Mouse (Mus musculus) left cerebral cortex, postnatal 4 days (tissue): ENCODE data around the gene Polg2. TPM values are rescaled to one million over a fixed set of nuclear protein-coding genes. Genes with fewer than 3 reads are reported as not detected.
"Not testable (repeated sequence)": the region's sequence is repeated elsewhere in the genome, so short reads cannot be mapped to it uniquely, and the experiment has no call there.

Experiments used
- DNase-seq: peaks from one replicate; pipeline ENCODE4 v3.0.0-alpha.2; 2022
- intact Hi-C: fragments of 180-260 bp; cut with DNase I; formaldehyde crosslinking; loops from one replicate; pipeline ENCODE4 v1.15.1; 2025
- total RNA-seq, 2 experiments: library from RNA; stranded (reverse); gene quantifications; 2 replicates each; pipeline ENCODE4 v1.2.3; 2021

Polg2 gene
- total RNA-seq, 2 experiments from 2014 or later, result 5.2 to 6.2 TPM

GRCm38 (mm10) chr11:106766611-106767162 is 12.7 kb downstream of the Polg2 start:
- intact Hi-C loops, result no loop called here
- DNase-seq, result no peak

DNA sequence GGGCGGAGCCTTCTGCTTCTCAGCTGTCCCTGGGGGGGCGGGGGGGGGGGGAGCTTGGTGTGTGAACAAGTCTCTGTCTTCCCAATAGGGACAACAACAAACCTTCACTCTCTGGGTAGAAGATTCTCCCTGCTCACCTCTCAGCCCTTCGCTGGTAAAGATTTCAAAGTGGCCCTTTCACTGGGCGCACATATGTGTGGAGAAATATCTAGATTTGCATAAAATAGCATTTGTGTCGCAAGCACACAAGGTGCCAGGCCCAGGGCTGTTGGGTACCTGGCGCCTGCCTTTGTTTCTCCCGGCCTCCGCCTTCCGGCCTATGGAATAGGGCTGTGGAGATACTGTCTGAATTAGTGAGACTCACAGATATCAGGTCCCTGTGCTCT is 16.5 kb downstream of the Polg2 start:
- intact Hi-C loops, result no loop called here
- no peak for DNase-seq

GRCm38 (mm10) chr11:106762139-106762799 is 17.1 kb downstream of the Polg2 start:
- DNase-seq, result no peak
- intact Hi-C loops, result no loop called here

DNA sequence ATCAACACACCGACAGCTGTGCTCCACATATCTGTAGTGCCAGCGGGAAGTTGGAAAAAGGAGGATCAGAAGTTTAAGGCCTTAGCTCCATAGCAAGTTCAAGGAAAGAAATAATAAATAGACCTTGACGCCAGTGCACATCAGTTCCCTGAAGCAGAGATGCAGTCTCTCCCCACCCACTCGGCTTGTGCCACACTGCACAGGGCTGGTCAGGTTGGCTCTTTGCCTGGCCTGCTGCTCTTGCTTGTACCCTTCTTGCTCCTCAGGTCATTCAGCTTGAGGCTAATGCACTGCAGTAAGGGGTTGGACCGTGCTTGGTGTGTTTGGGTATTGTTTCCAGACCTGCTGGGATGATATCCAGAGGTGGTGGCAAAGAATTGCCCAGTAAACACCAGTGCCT is 18.8 kb downstream of the Polg2 start:
- intact Hi-C loops, result no loop called here

DNA sequence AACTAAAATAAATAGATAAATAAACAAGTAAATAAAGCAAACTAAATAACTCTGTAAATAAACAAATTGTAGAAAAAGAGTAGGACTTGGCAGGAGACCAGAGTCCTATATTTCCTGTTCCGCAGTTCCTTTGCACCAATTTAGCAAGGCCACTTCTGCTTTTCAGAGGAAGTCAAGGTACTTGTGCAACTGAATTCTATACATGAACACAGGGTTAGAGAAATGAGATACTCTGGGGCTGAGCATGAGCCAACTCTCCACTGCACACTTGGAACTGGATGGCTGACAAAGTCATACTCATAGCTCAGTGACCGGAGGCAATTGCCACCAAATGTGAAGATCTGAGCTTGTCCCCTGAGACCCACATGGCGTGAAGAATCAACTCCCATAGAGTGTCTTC is 20.3 kb downstream of the Polg2 start:
- no peak for DNase-seq
- intact Hi-C loops, result no loop called here

More for the DNA sequence above, 18.8 kb downstream of the Polg2 start:
- peak; percentile 39 for DNase-seq

GRCm38 (mm10) chr11:106755583-106755982 is 23.8 kb downstream of the Polg2 start:
- intact Hi-C loops, result no loop called here
- no peak for DNase-seq

DNA sequence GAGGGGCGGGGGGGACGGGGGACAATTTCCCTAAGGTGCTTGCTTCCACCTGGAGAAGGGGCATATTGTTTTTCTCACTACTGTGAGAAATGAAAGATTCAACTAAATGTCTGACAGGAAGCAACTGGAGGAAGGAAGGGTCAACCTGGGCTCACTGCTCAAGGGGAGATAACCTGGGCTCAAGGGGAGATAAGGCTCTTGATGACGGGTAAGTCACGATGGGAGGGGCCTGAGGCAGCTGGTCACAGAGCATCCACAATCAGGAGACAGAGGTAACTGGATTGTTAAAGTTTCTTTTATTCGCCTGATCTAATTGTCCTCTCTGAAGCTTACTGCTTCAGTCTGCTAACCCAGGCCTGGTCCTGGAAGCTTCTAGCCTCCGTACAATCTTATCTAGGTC is 26.0 kb downstream of the Polg2 start:
- no peak for DNase-seq
- intact Hi-C loops, result no loop called here

GRCm38 (mm10) chr11:106752103-106752502 is 27.2 kb downstream of the Polg2 start:
- no peak for DNase-seq
- intact Hi-C loops, result no loop called here

GRCm38 (mm10) chr11:106751039-106752018 is 28.0 kb downstream of the Polg2 start, which contains the start of gene Milr1:
Milr1 (plus strand) TSS chr11:106751226.
- DNase-seq, result no peak
- intact Hi-C loops, result no loop called here

- intact Hi-C loops, result no loop called here
- no peak for DNase-seq
Measured at GRCm38 (mm10) chr11:106750121-106750751, 29.1 kb downstream of the Polg2 start, which contains the start of gene Pecam1. Pecam1 (minus strand) TSS chr11:106750628.

GRCm38 (mm10) chr11:106749557-106750120 is 29.7 kb downstream of the Polg2 start:
- not testable (repeated sequence) for DNase-seq
- intact Hi-C loops, result loop anchor here (10.0 kb wide), 1 partner anchor 245 kb away; no protein-coding TSS in a partner anchor

DNA sequence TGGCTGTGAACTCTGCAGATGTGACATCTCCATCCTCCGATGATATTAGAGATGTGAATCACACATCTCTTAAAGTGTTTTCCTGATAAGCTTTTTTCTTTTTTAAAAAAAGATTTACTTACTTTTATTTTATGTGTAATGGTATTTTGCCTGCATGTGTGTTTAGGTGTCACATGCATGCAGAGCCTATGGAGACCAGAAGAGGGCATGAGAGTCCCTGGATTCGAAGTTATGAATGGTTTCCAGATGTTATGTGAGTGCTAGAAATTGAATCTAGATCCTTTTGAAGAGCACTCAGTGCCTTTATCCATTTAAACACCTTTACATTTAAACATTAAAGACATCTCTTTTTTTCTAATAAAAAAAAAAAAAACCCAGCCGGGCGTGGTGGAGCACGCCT is 34.4 kb downstream of the Polg2 start:
- intact Hi-C loops, result loop anchor here (5.0 to 10.0 kb wide), 2 partner anchors 240 to 328 kb away; no protein-coding TSS in a partner anchor
- DNase-seq, result no peak

GRCm38 (mm10) chr11:106742388-106742841 is 36.9 kb downstream of the Polg2 start:
- DNase-seq, result no peak

GRCm38 (mm10) chr11:106741826-106742225 is 37.5 kb downstream of the Polg2 start:
- intact Hi-C loops, result loop anchor here (2.0 to 10.0 kb wide), 3 partner anchors 93 to 325 kb away; no protein-coding TSS in a partner anchor
- DNase-seq, result no peak

More at GRCm38 (mm10) chr11:106742388-106742841, 36.9 kb downstream of the Polg2 start:
- intact Hi-C loops, result loop anchor here (2.0 to 10.0 kb wide), 3 partner anchors 94 to 325 kb away; no protein-coding TSS in a partner anchor

GRCm38 (mm10) chr11:106741232-106741631 is 38.1 kb downstream of the Polg2 start:
- peak; percentile 59 for DNase-seq
- intact Hi-C loops, result loop anchor here (5.0 to 10.0 kb wide), 2 partner anchors 236 to 324 kb away; no protein-coding TSS in a partner anchor

DNA sequence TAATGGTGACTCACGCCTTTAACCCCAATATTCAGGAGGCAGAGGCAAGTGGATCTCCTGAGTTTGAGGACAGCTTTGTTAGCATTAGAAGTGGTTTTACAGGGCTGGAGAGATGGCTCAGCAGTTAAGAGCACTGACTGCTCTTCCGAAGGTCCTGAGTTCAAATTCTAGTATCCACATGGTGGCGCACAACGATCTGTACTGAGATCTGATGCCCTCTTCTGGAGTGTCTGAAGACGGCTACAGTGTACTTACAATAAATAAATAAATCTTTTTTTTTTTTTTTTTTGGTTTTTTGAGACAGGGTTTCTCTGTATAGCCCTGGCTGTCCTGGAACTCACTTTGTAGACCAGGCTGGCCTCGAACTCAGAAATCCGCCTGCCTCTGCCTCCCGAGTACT is 38.6 kb downstream of the Polg2 start:
- intact Hi-C loops, result loop anchor here (5.0 to 10.0 kb wide), 2 partner anchors 236 to 323 kb away; no protein-coding TSS in a partner anchor
- not testable (repeated sequence) for DNase-seq

- no peak for DNase-seq
- intact Hi-C loops, result no loop called here
Measured at GRCm38 (mm10) chr11:106739116-106739515, 40.2 kb downstream of the Polg2 start.

- peak; percentile 11 for DNase-seq
- intact Hi-C loops, result no loop called here
Measured at GRCm38 (mm10) chr11:106737178-106737621, 42.1 kb downstream of the Polg2 start.

DNA sequence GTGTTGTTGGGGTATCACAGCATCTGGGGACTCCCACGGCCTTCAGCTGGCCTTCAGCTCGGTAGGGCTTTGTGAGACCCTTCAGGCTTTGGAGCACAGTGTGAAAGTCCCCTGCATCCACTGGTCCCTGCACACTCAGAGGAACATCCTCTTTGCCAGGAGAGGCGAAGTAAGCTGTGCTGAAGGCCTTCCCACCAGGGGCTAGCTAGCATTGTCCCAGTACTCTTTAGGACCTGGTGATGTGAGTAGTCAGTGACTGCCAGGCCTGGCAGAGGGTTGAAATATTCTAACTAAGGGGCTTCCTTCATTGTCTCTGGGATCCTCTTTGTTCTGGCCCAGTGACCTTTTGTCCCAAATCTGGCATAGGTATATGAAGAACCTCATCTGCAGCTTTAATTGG is 42.7 kb downstream of the Polg2 start:
- intact Hi-C loops, result no loop called here
- DNase-seq, result no peak

GRCm38 (mm10) chr11:106730714-106731113 is 48.6 kb downstream of the Polg2 start:
- DNase-seq, result no peak
- intact Hi-C loops, result no loop called here
